Mouse (Mus musculus): ENCODE measurements around the gene Olfr965. TPM values are rescaled to one million over a fixed set of nuclear protein-coding genes. Genes with fewer than 3 reads are reported as not detected.
"Not testable (repeated sequence)": the region's sequence is repeated elsewhere in the genome, so short reads cannot be mapped to it uniquely, and the experiment has no call there.

The Olfr965 gene
- not detected in 2 replicates for polyA plus RNA-seq (2012; ENCODE audit: insufficient read depth, low replicate concordance)

GRCm38 (mm10) chr9:39711053-39711452, at the start of gene Olfr965:
Gene Olfr965, plus strand, starts transcription at chr9:39711353.
- H3K9me3 ChIP-seq = no peaks in the 10 kb centered on the region

GRCm38 (mm10) chr9:39666905-39667304, 44.2 kb upstream of the Olfr965 start, which contains the start of gene Olfr963:
Gene Olfr963, plus strand, starts transcription at chr9:39667205.
- no peak for TF ChIP-seq FLI1 (IDR thresholded peaks at IDR 0.05; ENCODE audit: low read length)
- TF ChIP-seq GATA1 (IDR thresholded peaks at IDR 0.05; ENCODE audit: borderline replicate concordance, low read length) = no peak
- Histone ChIP-seq H3K36me3 (replicated peaks; ENCODE audit: low read length) (no peaks in the 10 kb centered on the region), H3K4me3 (replicated peaks) (no peak within 1 kb of the TSS), H3K4me1 (no peaks in the 10 kb centered on the region), H3K27me3 (replicated peaks) (no peaks in the 10 kb centered on the region), H3K9me3 (peaks cover 14% of the 10 kb centered on the region; the same call in 1 of the 2 replicates)

More at GRCm38 (mm10) chr9:39711053-39711452, at the start of gene Olfr965:
- Histone ChIP-seq H3K4me3 (replicated peaks) (no peak within 1 kb of the TSS), H3K27me3 (replicated peaks) (no peaks in the 10 kb centered on the region), H3K36me3 (replicated peaks; ENCODE audit: low read length) (no peaks in the 10 kb centered on the region), H3K4me1 (no peaks in the 10 kb centered on the region)
- no peak for TF ChIP-seq GATA1 (IDR thresholded peaks at IDR 0.05; ENCODE audit: borderline replicate concordance, low read length)
- TF ChIP-seq FLI1 (IDR thresholded peaks at IDR 0.05; ENCODE audit: low read length) = no peak

- H3K36me3 ChIP-seq (replicated peaks; ENCODE audit: low read length) = no peaks in the 10 kb centered on the region
- H3K4me1 ChIP-seq = no peaks in the 10 kb centered on the region
- TF ChIP-seq GATA1 (IDR thresholded peaks at IDR 0.05; ENCODE audit: borderline replicate concordance, low read length) (no peak), FLI1 (IDR thresholded peaks at IDR 0.05; ENCODE audit: low read length) (no peak)
- H3K4me3 ChIP-seq (replicated peaks) = no peak overlapping the region
- H3K9me3 ChIP-seq = 0 out of 2 replicates have a peak, but pooled peaks cover under 1% of the 10 kb centered on the region
- H3K27me3 ChIP-seq (replicated peaks) = no peaks in the 10 kb centered on the region
These were observed 41.4 kb upstream of the Olfr965 start for GRCm38 (mm10) chr9:39669723-39670122.

- no peak overlapping the region for H3K4me3 ChIP-seq (replicated peaks)
- no peaks in the 10 kb centered on the region for H3K4me1 ChIP-seq
- H3K9me3 ChIP-seq = no peaks in the 10 kb centered on the region
- H3K27me3 ChIP-seq (replicated peaks) = no peaks in the 10 kb centered on the region
- H3K36me3 ChIP-seq (replicated peaks; ENCODE audit: low read length) = no peaks in the 10 kb centered on the region
- no peak for TF ChIP-seq GATA1 (IDR thresholded peaks at IDR 0.05; ENCODE audit: borderline replicate concordance, low read length)
- no peak for TF ChIP-seq FLI1 (IDR thresholded peaks at IDR 0.05; ENCODE audit: low read length)
These were observed 36.3 kb upstream of the Olfr965 start for GRCm38 (mm10) chr9:39674820-39675219.

- no peaks in the 10 kb centered on the region for H3K27me3 ChIP-seq (replicated peaks)
- H3K4me3 ChIP-seq (replicated peaks) = no peak overlapping the region
- no peaks in the 10 kb centered on the region for H3K4me1 ChIP-seq
- no peaks in the 10 kb centered on the region for H3K36me3 ChIP-seq (replicated peaks; ENCODE audit: low read length)
- no peaks in the 10 kb centered on the region for H3K9me3 ChIP-seq
- TF ChIP-seq FLI1 (IDR thresholded peaks at IDR 0.05; ENCODE audit: low read length) = no peak
- TF ChIP-seq GATA1 (IDR thresholded peaks at IDR 0.05; ENCODE audit: borderline replicate concordance, low read length) = no peak
These were observed 32.6 kb upstream of the Olfr965 start for GRCm38 (mm10) chr9:39678557-39678956.

GRCm38 (mm10) chr9:39679280-39679679, 31.9 kb upstream of the Olfr965 start:
- Histone ChIP-seq H3K4me1 (no peaks in the 10 kb centered on the region), H3K27me3 (replicated peaks) (no peaks in the 10 kb centered on the region), H3K36me3 (replicated peaks; ENCODE audit: low read length) (no peaks in the 10 kb centered on the region), H3K4me3 (replicated peaks) (no peak overlapping the region), H3K9me3 (no peaks in the 10 kb centered on the region)
- no peak for TF ChIP-seq GATA1 (IDR thresholded peaks at IDR 0.05; ENCODE audit: borderline replicate concordance, low read length)
- no peak for TF ChIP-seq FLI1 (IDR thresholded peaks at IDR 0.05; ENCODE audit: low read length)

- H3K9me3 ChIP-seq = peaks cover 13% of the 10 kb centered on the region; the same call in 1 of the 2 replicates
- H3K27me3 ChIP-seq (replicated peaks); H3K4me1 ChIP-seq; H3K4me3 ChIP-seq (replicated peaks); H3K36me3 ChIP-seq (replicated peaks; ENCODE audit: low read length): not testable (repeated sequence)
These were observed 10.0 kb upstream of the Olfr965 start for GRCm38 (mm10) chr9:39701123-39701522.

- H3K4me3 ChIP-seq (replicated peaks) = no peak within 1 kb of the TSS
- H3K9me3 ChIP-seq = peaks cover 5% of the 10 kb centered on the region; the same call in 1 of the 2 replicates
- no peaks in the 10 kb centered on the region for H3K4me1 ChIP-seq
- no peaks in the 10 kb centered on the region for H3K36me3 ChIP-seq (replicated peaks; ENCODE audit: low read length)
- H3K27me3 ChIP-seq (replicated peaks) = no peaks in the 10 kb centered on the region
- TF ChIP-seq GATA1 (IDR thresholded peaks at IDR 0.05; ENCODE audit: borderline replicate concordance, low read length) = no peak
- TF ChIP-seq FLI1 (IDR thresholded peaks at IDR 0.05; ENCODE audit: low read length) = no peak
These were observed 4.1 kb upstream of the Olfr965 start, which contains the start of gene Olfr149 for GRCm38 (mm10) chr9:39707017-39707416. Gene Olfr149, minus strand, starts transcription at chr9:39707117.

GRCm38 (mm10) chr9:39708958-39709357, 2.2 kb upstream of the Olfr965 start:
- Histone ChIP-seq H3K4me1 (no peaks in the 10 kb centered on the region), H3K4me3 (replicated peaks) (no peak overlapping the region)
- TF ChIP-seq FLI1 (IDR thresholded peaks at IDR 0.05; ENCODE audit: low read length) = no peak

GRCm38 (mm10) chr9:39730678-39731077, 19.5 kb downstream of the Olfr965 start, which contains the start of gene Olfr150:
Gene Olfr150, plus strand, starts transcription at chr9:39730978.
- Histone ChIP-seq H3K4me1 (no peaks in the 10 kb centered on the region), H3K9me3 (no peaks in the 10 kb centered on the region), H3K36me3 (replicated peaks; ENCODE audit: low read length) (no peaks in the 10 kb centered on the region), H3K27me3 (replicated peaks) (no peaks in the 10 kb centered on the region), H3K4me3 (replicated peaks) (no peak within 1 kb of the TSS)
- TF ChIP-seq GATA1 (IDR thresholded peaks at IDR 0.05; ENCODE audit: borderline replicate concordance, low read length) = no peak
- TF ChIP-seq FLI1 (IDR thresholded peaks at IDR 0.05; ENCODE audit: low read length) = no peak

More at GRCm38 (mm10) chr9:39708958-39709357, 2.2 kb upstream of the Olfr965 start:
- Histone ChIP-seq H3K36me3 (replicated peaks; ENCODE audit: low read length) (no peaks in the 10 kb centered on the region), H3K9me3 (no peaks in the 10 kb centered on the region), H3K27me3 (replicated peaks) (no peaks in the 10 kb centered on the region)

- no peaks in the 10 kb centered on the region for H3K36me3 ChIP-seq (replicated peaks; ENCODE audit: low read length)
- no peaks in the 10 kb centered on the region for H3K9me3 ChIP-seq
- H3K4me3 ChIP-seq (replicated peaks) = no peak overlapping the region
- no peak for TF ChIP-seq GATA1 (IDR thresholded peaks at IDR 0.05; ENCODE audit: borderline replicate concordance, low read length)
- TF ChIP-seq FLI1 (IDR thresholded peaks at IDR 0.05; ENCODE audit: low read length) = no peak
- H3K27me3 ChIP-seq (replicated peaks) = no peaks in the 10 kb centered on the region
- H3K4me1 ChIP-seq = no peaks in the 10 kb centered on the region
These were observed 29.6 kb downstream of the Olfr965 start for GRCm38 (mm10) chr9:39740741-39741140.
